Mouse (Mus musculus) regulatory T cell (primary cell): ENCODE data around the gene Ophn1.

Experiments used
- in situ Hi-C: fragments of 300-600 bp; cut with MboI, MseI; formaldehyde crosslinking; loops from one replicate; pipeline ENCODE4 v1.15.1; 2025; ENCODE audit warnings: high pct_unique_total_duplicates

Ophn1 gene

GRCm38 (mm10) chrX:98890406-98891116 lies at the start of gene Ophn1:
Gene Ophn1, minus strand, starts transcription at chrX:98891025.
- in situ Hi-C loops: no loop called here

DNA sequence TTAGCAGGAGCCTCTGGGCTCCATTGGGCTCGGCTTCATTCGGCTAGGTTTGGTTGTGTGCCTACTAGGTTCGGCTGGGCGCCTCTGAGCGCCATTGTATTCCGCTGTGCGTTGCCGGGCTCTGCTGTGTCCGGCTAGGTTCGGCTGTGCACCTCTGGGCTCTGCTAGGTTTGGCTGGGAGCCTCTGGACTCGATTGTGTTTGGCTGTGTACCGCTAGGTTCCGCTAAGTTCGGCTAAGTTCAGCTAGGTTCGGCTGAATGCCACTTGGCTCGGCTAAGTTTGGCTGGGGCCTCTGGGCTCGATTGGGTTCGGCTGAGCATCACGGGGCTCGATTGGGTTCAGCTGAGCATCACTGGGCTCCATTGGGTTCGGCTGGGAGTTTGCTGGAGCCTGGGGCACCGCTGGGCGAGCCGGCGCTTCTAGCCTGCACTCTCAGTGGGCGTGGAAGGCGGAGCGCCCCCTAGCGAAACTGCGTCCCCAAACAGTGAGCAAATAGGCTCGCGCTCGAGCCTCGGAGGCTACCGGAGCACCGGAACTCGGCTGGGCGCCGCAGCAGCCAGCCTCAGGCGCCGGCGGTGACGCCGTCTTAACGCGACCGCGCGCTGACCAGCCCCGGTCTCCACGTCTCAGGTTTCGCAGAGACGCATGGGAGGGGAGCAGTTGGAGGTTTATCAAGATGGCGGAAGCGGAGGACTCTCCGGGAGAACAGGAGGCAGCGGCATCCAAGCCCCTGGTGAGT lies 46.9 kb upstream of the Ophn1 start:
- in situ Hi-C loops: no loop called here

DNA sequence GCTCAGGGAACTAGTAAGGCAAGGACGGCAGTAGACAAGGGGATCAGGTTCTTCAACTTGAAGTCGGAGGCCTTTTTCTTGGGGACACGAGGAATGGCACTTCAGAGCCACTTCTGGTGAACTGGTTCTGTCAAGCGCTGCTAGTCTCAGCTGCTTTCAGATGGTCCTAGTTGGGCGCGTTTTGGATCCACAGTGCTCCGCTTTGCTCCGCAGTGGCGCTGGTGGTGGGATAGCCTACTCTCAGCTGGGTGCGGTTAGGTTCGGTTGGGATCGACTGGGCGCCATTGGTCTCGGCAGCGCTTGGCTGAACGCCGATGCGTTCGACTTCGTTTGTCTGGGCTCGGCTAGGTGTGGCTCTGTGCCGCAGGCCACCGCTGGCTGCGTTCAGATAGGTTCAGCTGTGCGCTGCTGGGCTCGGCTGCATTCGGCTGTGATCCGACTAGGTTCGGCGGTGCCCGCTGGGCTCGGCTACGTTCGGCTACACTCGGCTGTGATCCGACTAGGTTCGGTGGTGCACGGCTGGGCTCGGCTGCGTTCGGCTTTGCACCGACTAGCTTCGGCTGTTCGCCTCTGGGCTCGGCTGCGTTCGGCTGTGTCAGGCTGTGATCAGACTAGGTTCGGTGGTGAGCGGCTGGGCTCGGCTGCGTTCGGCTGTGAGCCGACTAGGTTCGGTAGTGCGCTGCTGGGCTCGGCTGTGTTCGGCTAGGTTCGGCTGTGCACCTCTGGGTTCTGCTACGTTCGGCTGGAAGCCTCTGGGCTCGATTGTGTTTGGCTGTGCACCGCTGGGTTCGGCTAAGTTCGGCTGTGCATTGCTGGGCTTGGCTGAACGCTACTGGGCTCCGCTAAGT lies 46.1 kb upstream of the Ophn1 start:
- in situ Hi-C loops: no loop called here

DNA sequence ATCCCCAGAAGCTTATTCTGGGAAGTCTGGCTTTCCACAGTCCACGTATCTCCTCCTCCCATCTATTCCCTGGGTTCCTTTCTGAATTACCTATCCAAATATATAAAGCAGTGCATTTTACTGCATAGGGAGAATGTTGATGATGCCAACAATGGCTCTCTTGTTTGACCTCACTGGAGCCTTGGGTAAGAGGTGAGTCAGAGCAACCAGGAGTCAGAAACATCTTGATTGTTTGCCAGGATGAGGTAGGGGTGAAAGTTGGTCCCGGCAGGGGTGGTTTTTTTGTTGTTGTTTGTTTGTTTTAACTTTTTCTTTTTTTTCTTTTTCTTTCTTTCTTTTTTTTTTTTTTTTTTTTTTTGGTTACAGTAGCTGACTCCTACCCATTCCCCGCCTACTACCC lies 45.3 kb upstream of the Ophn1 start, which contains the start of gene Yipf6:
Gene Yipf6 (plus strand): TSS at position 216 of the 400 bp plus-strand sequence.
- in situ Hi-C loops: no loop called here

DNA sequence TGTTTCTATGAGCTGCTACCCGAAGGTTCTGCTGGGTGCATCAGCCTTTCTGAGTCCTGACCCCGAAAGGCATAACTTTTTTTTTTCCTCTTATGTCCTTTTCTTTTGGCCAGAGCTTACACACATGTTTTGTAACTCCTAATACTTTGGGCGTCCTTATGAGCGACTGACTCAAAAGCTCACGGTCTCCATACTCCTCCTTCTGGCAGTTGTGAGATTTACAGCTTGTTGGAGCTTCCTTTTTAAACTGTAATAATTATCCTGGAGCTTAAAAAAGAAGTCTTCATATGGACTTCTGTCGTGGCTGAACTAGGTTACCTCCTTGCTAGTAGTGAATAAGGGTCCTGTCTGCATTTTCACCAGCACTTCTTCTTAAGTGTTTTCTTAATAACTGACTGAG lies 28.6 kb upstream of the Ophn1 start:
- in situ Hi-C loops: no loop called here

GRCm38 (mm10) chrX:98908910-98909309 lies 18.1 kb upstream of the Ophn1 start:
- in situ Hi-C loops: no loop called here

GRCm38 (mm10) chrX:98904226-98904625 lies 13.4 kb upstream of the Ophn1 start:
- in situ Hi-C loops: no loop called here

DNA sequence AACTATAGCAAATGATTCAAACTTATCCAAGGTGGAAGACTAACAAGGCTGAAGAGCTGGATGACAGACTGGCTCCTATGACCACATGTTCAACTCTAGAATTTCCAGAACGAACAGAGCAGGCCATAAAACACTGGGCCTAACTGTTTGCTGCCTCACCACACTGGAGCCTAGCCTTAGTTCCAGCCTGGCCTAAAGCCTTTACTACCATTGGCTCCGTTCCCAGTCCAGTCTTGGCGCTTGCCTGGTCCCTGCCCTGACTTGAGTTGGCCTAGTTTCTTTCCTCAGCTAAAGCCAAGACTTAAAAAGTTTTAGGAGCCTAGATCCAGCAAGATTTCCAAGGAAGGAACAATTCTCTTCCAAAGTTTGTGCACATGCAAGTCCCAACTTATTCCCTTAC lies 7.5 kb upstream of the Ophn1 start:
- in situ Hi-C loops: no loop called here

DNA sequence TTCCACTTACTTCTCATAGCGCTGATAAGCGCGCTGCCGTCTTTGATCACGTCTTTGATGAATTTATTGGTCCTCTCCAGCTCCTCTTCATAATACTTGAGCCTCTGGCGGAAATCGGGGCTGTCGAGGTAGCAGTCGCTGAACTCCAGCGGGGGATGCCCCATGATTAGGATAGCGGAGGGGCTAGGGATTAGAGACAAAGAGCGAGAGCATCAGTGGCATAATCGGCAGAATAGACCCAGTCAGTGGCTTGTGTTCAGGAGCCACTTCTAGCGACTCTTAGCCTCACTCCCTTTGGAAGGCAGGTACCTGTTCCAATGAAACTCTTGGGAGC lies 786 bp downstream of the Ophn1 start:
- in situ Hi-C loops: no loop called here

- in situ Hi-C loops: no loop called here
Observed at GRCm38 (mm10) chrX:98881983-98882382, 8.8 kb downstream of the Ophn1 start.

DNA sequence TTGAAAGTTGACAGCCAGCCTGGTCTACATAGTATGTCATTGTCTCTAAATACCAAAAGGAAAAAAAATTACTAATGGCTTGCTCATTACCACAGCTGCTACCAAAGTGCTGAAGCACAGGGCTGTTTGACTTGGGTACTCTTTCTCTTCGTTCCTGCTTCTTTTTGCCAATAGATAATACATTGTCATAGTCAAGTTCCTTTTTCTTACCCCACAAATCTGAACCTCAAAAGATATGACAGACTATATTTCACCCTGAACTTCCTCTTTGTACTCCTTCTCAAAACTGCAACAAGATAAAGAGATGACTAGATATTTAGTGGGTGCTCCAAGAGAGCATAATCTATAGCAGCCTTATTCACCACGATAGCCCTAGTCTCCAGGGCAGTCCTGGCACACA lies 9.7 kb downstream of the Ophn1 start:
- in situ Hi-C loops: no loop called here

DNA sequence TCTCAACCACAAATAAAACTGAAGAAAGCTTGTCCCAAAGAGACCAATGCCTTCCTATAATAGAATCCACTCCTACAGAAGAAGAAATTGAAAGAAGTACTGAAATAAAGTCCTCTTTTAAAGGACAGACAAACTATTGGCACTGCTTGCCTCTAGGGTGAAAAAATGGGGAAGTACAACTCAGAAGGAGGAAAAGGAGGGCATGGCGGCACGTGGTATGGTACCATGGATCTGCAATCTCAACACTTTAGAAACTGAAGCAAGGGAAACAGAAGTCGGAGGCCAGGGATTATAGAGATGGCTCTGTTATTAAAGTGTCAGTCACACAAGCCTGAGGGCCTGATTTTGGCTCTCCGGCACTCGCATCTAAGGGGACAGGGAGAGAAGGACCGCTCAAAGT lies 10.5 kb downstream of the Ophn1 start:
- in situ Hi-C loops: no loop called here

- in situ Hi-C loops: no loop called here
Observed at GRCm38 (mm10) chrX:98875144-98875543, 15.7 kb downstream of the Ophn1 start.

DNA sequence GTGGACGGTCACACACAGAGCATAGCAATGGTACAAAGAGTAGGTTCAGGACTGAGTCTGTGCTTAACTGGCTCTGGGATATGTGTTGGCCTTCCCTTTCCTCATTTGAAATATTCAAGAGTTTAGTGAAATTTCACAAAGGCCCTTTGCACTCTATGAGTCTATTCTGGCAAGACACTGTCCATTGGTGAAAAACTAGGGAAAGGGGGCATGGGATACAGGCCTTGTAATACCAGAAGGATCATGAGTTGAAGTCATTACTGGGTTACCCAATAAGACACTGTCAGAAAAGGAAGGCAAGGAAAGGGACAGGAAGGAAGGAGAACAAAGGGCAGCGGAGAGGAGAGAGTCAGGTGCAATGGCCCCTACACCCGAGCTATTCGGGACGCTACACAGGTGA lies 16.7 kb downstream of the Ophn1 start:
- in situ Hi-C loops: no loop called here

GRCm38 (mm10) chrX:98872064-98872463 lies 18.8 kb downstream of the Ophn1 start:
- in situ Hi-C loops: no loop called here

GRCm38 (mm10) chrX:98870541-98870940 lies 20.3 kb downstream of the Ophn1 start:
- in situ Hi-C loops: no loop called here

DNA sequence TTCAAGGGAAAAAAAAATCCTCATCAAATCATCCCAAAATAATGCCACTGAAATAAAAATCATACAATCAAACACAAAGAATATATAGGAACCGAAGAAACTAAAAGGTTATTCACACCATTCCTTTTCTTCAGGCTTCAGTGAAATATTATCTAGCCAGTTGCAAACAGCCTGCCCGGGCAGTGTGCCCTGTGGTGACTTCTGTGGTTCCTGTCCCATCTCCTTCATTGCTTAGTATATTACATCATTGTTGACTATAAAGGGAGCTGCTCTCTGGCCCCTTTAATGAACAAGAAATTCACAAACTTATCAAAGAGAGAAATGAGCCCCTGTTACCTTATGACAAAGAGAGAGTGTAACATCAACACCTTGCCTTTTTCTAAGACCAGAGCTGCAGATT lies 21.1 kb downstream of the Ophn1 start:
- in situ Hi-C loops: no loop called here

GRCm38 (mm10) chrX:98869165-98869564 lies 21.7 kb downstream of the Ophn1 start:
- in situ Hi-C loops: no loop called here

- in situ Hi-C loops: no loop called here
Observed at GRCm38 (mm10) chrX:98860167-98860566, 30.7 kb downstream of the Ophn1 start.

DNA sequence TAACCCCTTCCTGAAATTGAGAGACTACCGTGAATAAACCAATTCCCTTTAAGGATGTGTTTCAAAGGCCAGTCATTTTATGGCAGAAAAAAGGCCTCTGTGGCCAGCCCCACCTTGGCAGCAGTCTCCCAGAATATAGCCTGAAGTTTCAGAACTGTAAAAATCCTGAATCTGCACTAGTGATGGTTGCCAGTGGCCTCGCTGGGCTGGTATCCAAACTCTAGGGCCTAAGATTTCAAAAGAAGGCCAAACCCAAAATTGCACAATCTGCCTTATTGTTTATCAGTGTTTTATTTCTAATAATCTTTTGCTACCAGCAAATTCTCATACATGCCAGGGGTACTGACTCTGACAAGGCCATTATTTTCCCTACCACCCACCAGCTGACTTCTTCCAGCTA lies 34.8 kb downstream of the Ophn1 start:
- in situ Hi-C loops: no loop called here

- in situ Hi-C loops: no loop called here
Observed at GRCm38 (mm10) chrX:98850869-98851268, 40.0 kb downstream of the Ophn1 start.

GRCm38 (mm10) chrX:98841606-98842005 lies 49.2 kb downstream of the Ophn1 start:
- in situ Hi-C loops: no loop called here
